17 mouse cellular contexts compared by ENCODE assay signal in the genomic region with DNA sequence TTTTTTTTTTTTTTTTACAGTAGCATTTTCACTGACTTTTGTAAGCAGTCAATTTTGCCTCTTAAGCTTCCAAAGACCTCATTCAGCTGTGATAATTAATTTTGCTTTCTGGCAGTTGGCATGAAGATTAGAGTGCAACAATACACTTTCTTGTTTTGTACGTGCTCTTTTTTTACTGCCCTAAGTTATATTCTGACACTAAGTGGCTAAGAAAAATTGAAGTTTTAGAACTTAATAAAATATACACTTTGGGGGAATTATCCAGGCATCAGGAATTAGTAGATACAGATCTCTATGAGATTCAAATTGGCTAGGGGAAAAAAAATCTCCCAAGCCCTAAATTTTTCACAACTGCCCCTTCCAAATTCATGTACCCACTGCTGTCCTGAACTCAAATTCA.
DNase-seq lines count a peak whose midpoint lies in the region; ATAC-seq and TF ChIP-seq lines count a peak whose summit lies in the region.
"Had no signal": no experiment of that assay in that cellular context is flagged by ENCODE, and none has a peak within 500 bp of the region (broad histone marks: within the 10 kb centered on the region; RNA-seq: fewer than 3 reads in every experiment).

No protein-coding gene starts in this region.

- no peak overlapping the region for H3ac ChIP-seq in myocyte (ENCODE audit: control insufficient read depth, insufficient read length)

- ATAC-seq in hindbrain, embryonic 13.5 days (ENCODE audit: low FRiP score) = no peak

- peak overlapping the region; percentile 92 for H3K27ac ChIP-seq in hindbrain, embryonic 10.5 days
- H3K27ac ChIP-seq in hindbrain, embryonic 13.5 days = no peak overlapping the region
- peak overlapping the region; percentile 83; the same call in 1 of the 2 replicates for H3K27ac ChIP-seq in limb, embryonic 10.5 days
- H3K27ac ChIP-seq: kidney, embryonic 15.5 days had no signal

- H3K4me1 ChIP-seq in hindbrain, embryonic 10.5 days (replicated peaks) = peaks cover 72% of the 10 kb centered on the region
- H3K4me1 ChIP-seq in hindbrain, embryonic 13.5 days (replicated peaks) = peaks cover 12% of the 10 kb centered on the region
- peaks cover 51% of the 10 kb centered on the region for H3K4me1 ChIP-seq in limb, embryonic 10.5 days

- H3K4me2 ChIP-seq in hindbrain, embryonic 13.5 days = no peak overlapping the region; the same call in 1 of the 2 replicates
- H3K4me2 ChIP-seq in myocyte (ENCODE audit: low read depth) = peak overlapping the region; percentile 32

- no peak for TF ChIP-seq POLR2A in myocyte (IDR thresholded peaks at IDR 0.05; ENCODE audit: insufficient read length, low read depth)

- no peaks in the 10 kb centered on the region for H3K79me2 ChIP-seq in myocyte (ENCODE audit: control insufficient read depth, insufficient read depth)

- no peak for DNase-seq in hindbrain, embryonic 10.5 days (ENCODE audit: low spot score)
- DNase-seq in retina, embryonic 14.5 days (ENCODE audit: low spot score) = peak; percentile 5
- DNase-seq in retina, postnatal 1 day = no peak
- DNase-seq in limb, embryonic 10.5 days (ENCODE audit: low spot score) = no peak
- no peak for DNase-seq in T-cell, adult 2 months (ENCODE audit: low spot score)
- no peak for DNase-seq in heart, adult 8-10 months (ENCODE audit: low spot score)
- DNase-seq: cerebellum, adult 11 months; layer of hippocampus, postnatal 36 days; lung, postnatal 4 days; right cerebral cortex, adult 18-20 months; thymus, postnatal 36 days had no signal

- H3K9me3 ChIP-seq in hindbrain, embryonic 10.5 days = no peaks in the 10 kb centered on the region
- no peaks in the 10 kb centered on the region for H3K9me3 ChIP-seq in hindbrain, embryonic 13.5 days
- no peaks in the 10 kb centered on the region for H3K9me3 ChIP-seq in limb, embryonic 10.5 days (replicated peaks)
- H3K9me3 ChIP-seq: G1E; kidney, embryonic 15.5 days had no signal

- no peaks in the 10 kb centered on the region for H3K27me3 ChIP-seq in hindbrain, embryonic 10.5 days (ENCODE audit: insufficient read depth, poor library complexity, severe bottlenecking)
- H3K27me3 ChIP-seq in hindbrain, embryonic 13.5 days = no peaks in the 10 kb centered on the region
- H3K27me3 ChIP-seq in limb, embryonic 10.5 days (ENCODE audit: low read depth, poor library complexity, severe bottlenecking) = no peaks in the 10 kb centered on the region
- H3K27me3 ChIP-seq in myocyte (ENCODE audit: control insufficient read depth, insufficient read depth, insufficient read length) = no peaks in the 10 kb centered on the region
- H3K27me3 ChIP-seq: kidney, embryonic 15.5 days had no signal

- no peak overlapping the region for H3K9ac ChIP-seq in hindbrain, embryonic 13.5 days
- H3K9ac ChIP-seq: kidney, embryonic 15.5 days; lung, embryonic 14.5 days had no signal

- H3K4me3 ChIP-seq in hindbrain, embryonic 10.5 days = peak overlapping the region; percentile 44
- H3K4me3 ChIP-seq in hindbrain, embryonic 13.5 days = no peak overlapping the region
- peak overlapping the region; percentile 30; the same call in 1 of the 2 replicates for H3K4me3 ChIP-seq in limb, embryonic 10.5 days
- no peak overlapping the region for H3K4me3 ChIP-seq in myocyte
- H3K4me3 ChIP-seq: erythroblast, embryonic 14.5 days; kidney, embryonic 15.5 days had no signal

- no peaks in the 10 kb centered on the region for H3K36me3 ChIP-seq in hindbrain, embryonic 10.5 days
- H3K36me3 ChIP-seq in hindbrain, embryonic 13.5 days = no peaks in the 10 kb centered on the region
- H3K36me3 ChIP-seq in limb, embryonic 10.5 days = no peaks in the 10 kb centered on the region
- H3K36me3 ChIP-seq in myocyte (ENCODE audit: control insufficient read depth, insufficient read depth) = no peaks in the 10 kb centered on the region
- H3K36me3 ChIP-seq: G1E; kidney, embryonic 15.5 days had no signal

- WGBS in hindbrain, embryonic 10.5 days = 16% methylated on average over 1 of the region's 1 CpGs
- 0% methylated on average over 1 of the region's 1 CpGs for WGBS in hindbrain, embryonic 13.5 days
- WGBS in limb, embryonic 10.5 days = 9% methylated on average over 1 of the region's 1 CpGs

TF ChIP-seq in myocyte, 11 proteins besides CTCF, POLR2A, EP300 and RAD21:
- TF ChIP-seq SRF (IDR thresholded peaks at IDR 0.05; ENCODE audit: control insufficient read depth, insufficient read length, low read depth) (no peak), MAX (IDR thresholded peaks at IDR 0.05; ENCODE audit: low read depth) (no peak), REST (IDR thresholded peaks at IDR 0.05; ENCODE audit: insufficient read depth, insufficient read length) (no peak), MYOD1 (IDR thresholded peaks at IDR 0.05; ENCODE audit: control insufficient read depth in 1 of 3, insufficient read length in 2 of 3, low read depth in 2 of 3) (no peak), CEBPB (IDR thresholded peaks at IDR 0.05; ENCODE audit: insufficient read depth, poor library complexity, severe bottlenecking) (no peak), TCF3 (IDR thresholded peaks at IDR 0.05; ENCODE audit: insufficient read length, low read depth) (no peak), USF1 (IDR thresholded peaks at IDR 0.05; ENCODE audit: low read depth) (no peak), TCF12 (IDR thresholded peaks at IDR 0.05; ENCODE audit: insufficient read depth, poor library complexity, severe bottlenecking) (no peak), POLR2AphosphoS2 (IDR thresholded peaks at IDR 0.05; ENCODE audit: insufficient read length, low read depth) (no peak), E2F4 (IDR thresholded peaks at IDR 0.05; ENCODE audit: insufficient read depth) (no peak), MYOG (IDR thresholded peaks at IDR 0.05; ENCODE audit: control insufficient read depth in 1 of 3, insufficient read depth in 1 of 3, insufficient read length in 2 of 3, low read depth in 2 of 3) (no peak)

Comparison
In these comparisons a context has a peak if more than half of its experiments do, and no peak if none do; other contexts are left out.
1. H3K4me3 ChIP-seq: peak in hindbrain, embryonic 10.5 days (single experiment) and limb, embryonic 10.5 days (single experiment); none in hindbrain, embryonic 13.5 days (single experiment) and myocyte (single experiment).